Mouse (Mus musculus): ENCODE measurements at regions not wholly inside any gene's neighbourhood (a gene's known extent, or its start where the extent isn't known, plus 50 kb on each side); places are given as distances from the start of the nearest gene placed in this dataset.
A peak's percentile ranks its signal among the peaks of the same experiment; 100 is the strongest.

DNA sequence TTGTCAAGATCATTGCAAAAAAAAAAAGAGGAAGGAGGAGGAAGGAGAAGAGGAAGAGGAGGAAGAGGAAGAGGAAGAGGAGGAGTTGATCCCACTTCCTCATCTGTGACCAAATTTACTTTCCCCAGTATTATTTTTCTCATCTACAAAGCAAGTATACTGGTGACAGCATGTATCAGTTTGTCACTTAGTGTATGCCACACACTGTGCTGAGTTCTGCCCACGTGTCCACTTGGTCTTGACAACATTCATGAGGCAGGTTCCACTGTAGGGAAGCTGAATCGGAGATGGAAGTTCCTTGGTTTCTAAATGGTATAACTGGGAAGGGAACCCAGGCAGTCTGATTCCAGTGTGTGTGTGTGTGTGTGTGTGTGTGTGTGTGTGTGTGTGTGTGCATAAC lies 122.3 kb upstream of the Hs3st2 start:
- no peak overlapping the region for H3K9ac ChIP-seq (ENCODE audit: low read depth, low read length)
- WGBS: 73% methylated on average over 2 of the region's 2 CpGs
- no peaks in the 10 kb centered on the region for H3K79me2 ChIP-seq (ENCODE audit: control insufficient read depth, insufficient read depth, low read length)
- no peak overlapping the region for H3K27ac ChIP-seq (replicated peaks; ENCODE audit: insufficient read depth, low read depth, low read length)
- H3K36me3 ChIP-seq (ENCODE audit: control insufficient read depth, insufficient read depth, low read length): no peaks in the 10 kb centered on the region
- H3K27me3 ChIP-seq (ENCODE audit: control insufficient read depth, insufficient read depth, low read length): no peaks in the 10 kb centered on the region
- DNase-seq (ENCODE audit: extremely low read depth, low read depth, low spot score): peak; percentile 39
- no peak for TF ChIP-seq POLR2A (IDR thresholded peaks at IDR 0.05; ENCODE audit: extremely low read depth, insufficient read depth, low read length)
- no peak for TF ChIP-seq CTCF (IDR thresholded peaks at IDR 0.05; ENCODE audit: low read depth, low read length)
- no peaks in the 10 kb centered on the region for H3K4me1 ChIP-seq (ENCODE audit: control insufficient read depth, insufficient read depth, low read length)
- H3K4me3 ChIP-seq (ENCODE audit: insufficient read depth, low read depth, low read length): no peak overlapping the region

DNA sequence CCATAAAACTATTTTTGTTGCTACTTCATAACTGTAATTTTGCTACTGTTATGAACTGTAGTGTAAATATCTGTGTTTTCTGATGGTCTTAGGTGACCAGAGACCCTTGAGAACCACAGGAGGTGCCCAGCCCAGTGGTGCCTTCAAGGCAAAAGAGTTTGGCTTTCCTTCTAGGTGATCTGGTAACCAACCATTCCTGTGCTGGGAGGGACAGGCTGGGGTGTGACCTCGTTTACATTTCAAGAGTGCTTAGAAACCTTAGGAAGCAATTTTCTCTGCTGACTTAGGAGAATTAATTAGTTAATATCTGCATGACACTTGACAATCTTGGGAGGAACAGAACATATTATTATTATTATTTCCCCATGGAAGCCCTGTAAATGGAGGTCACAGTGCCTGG lies 111.1 kb upstream of the Hs3st2 start:
- TF ChIP-seq POLR2A (IDR thresholded peaks at IDR 0.05; ENCODE audit: extremely low read depth, insufficient read depth, low read length) (no peak), CTCF (IDR thresholded peaks at IDR 0.05; ENCODE audit: low read depth, low read length) (no peak)
- H3K36me3 ChIP-seq (ENCODE audit: control insufficient read depth, insufficient read depth, low read length): no peaks in the 10 kb centered on the region
- H3K79me2 ChIP-seq (ENCODE audit: control insufficient read depth, insufficient read depth, low read length): no peaks in the 10 kb centered on the region
- 36% methylated on average over 1 of the region's 1 CpGs for WGBS
- no peak overlapping the region for H3K4me3 ChIP-seq (ENCODE audit: insufficient read depth, low read depth, low read length)
- H3K9ac ChIP-seq (ENCODE audit: low read depth, low read length): no peak overlapping the region
- H3K4me1 ChIP-seq (ENCODE audit: control insufficient read depth, insufficient read depth, low read length): no peaks in the 10 kb centered on the region
- no peak for DNase-seq (ENCODE audit: extremely low read depth, low read depth, low spot score)
- no peaks in the 10 kb centered on the region for H3K27me3 ChIP-seq (ENCODE audit: control insufficient read depth, insufficient read depth, low read length)
- no peak overlapping the region for H3K27ac ChIP-seq (replicated peaks; ENCODE audit: insufficient read depth, low read depth, low read length)

DNA sequence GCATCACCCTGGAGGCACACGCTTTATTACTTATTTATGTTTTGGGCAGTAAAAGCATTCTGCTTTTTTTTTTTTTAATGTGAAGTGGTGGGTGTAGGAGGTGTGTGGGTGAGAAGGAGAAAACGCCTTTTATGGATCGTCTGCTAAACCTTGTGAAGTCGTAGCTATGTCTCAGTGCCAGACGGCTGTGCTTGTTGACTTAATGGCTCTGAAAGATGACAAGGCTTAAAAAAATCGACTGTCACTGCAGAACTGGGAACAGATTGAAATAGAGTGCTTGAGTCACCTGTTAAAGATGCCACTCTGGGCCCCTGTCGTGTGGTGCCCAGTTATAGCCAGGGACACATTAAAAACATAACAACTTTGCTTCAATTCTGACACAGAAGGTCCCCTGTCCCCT lies 109.5 kb upstream of the Hs3st2 start:
- H3K79me2 ChIP-seq (ENCODE audit: control insufficient read depth, insufficient read depth, low read length): no peaks in the 10 kb centered on the region
- TF ChIP-seq CTCF (IDR thresholded peaks at IDR 0.05; ENCODE audit: low read depth, low read length) (no peak), POLR2A (IDR thresholded peaks at IDR 0.05; ENCODE audit: extremely low read depth, insufficient read depth, low read length) (no peak)
- no peaks in the 10 kb centered on the region for H3K4me1 ChIP-seq (ENCODE audit: control insufficient read depth, insufficient read depth, low read length)
- no peaks in the 10 kb centered on the region for H3K27me3 ChIP-seq (ENCODE audit: control insufficient read depth, insufficient read depth, low read length)
- 47% methylated on average over 7 of the region's 7 CpGs for WGBS
- H3K4me3 ChIP-seq (ENCODE audit: insufficient read depth, low read depth, low read length): no peak overlapping the region
- no peak overlapping the region for H3K27ac ChIP-seq (replicated peaks; ENCODE audit: insufficient read depth, low read depth, low read length)
- no peak for DNase-seq (ENCODE audit: extremely low read depth, low read depth, low spot score)
- no peaks in the 10 kb centered on the region for H3K36me3 ChIP-seq (ENCODE audit: control insufficient read depth, insufficient read depth, low read length)
- no peak overlapping the region for H3K9ac ChIP-seq (ENCODE audit: low read depth, low read length)

DNA sequence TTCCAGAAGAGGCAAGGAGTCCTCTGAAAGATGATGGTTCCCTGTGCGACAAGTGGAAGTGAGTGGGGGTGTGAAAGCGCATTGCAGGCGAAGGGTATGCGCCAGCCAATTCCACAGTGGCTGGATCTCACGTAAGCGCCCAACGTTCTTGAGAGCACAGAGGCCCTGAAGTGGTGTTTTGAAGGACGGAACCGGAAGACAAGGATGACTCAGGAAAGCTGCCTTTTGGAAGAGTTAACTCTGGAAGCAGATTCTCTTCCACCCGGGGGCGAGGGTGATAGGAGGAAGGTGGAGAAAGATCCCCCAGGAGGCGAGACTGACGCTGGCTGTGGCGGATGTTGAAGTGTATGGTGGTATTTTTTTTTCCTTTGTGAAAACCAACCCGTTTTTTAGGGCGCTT lies 101.9 kb upstream of the Hs3st2 start:
- TF ChIP-seq POLR2A (IDR thresholded peaks at IDR 0.05; ENCODE audit: extremely low read depth, insufficient read depth, low read length): no peak
- no peak for TF ChIP-seq CTCF (IDR thresholded peaks at IDR 0.05; ENCODE audit: low read depth, low read length)
- H3K9ac ChIP-seq (ENCODE audit: low read depth, low read length): no peak overlapping the region
- WGBS: 78% methylated on average over 16 of the region's 16 CpGs
- no peak for DNase-seq (ENCODE audit: extremely low read depth, low read depth, low spot score)
- H3K79me2 ChIP-seq (ENCODE audit: control insufficient read depth, insufficient read depth, low read length): no peaks in the 10 kb centered on the region
- H3K27ac ChIP-seq (replicated peaks; ENCODE audit: insufficient read depth, low read depth, low read length): no peak overlapping the region
- no peaks in the 10 kb centered on the region for H3K27me3 ChIP-seq (ENCODE audit: control insufficient read depth, insufficient read depth, low read length)
- no peaks in the 10 kb centered on the region for H3K4me1 ChIP-seq (ENCODE audit: control insufficient read depth, insufficient read depth, low read length)
- H3K36me3 ChIP-seq (ENCODE audit: control insufficient read depth, insufficient read depth, low read length): no peaks in the 10 kb centered on the region
- H3K4me3 ChIP-seq (ENCODE audit: insufficient read depth, low read depth, low read length): no peak overlapping the region

DNA sequence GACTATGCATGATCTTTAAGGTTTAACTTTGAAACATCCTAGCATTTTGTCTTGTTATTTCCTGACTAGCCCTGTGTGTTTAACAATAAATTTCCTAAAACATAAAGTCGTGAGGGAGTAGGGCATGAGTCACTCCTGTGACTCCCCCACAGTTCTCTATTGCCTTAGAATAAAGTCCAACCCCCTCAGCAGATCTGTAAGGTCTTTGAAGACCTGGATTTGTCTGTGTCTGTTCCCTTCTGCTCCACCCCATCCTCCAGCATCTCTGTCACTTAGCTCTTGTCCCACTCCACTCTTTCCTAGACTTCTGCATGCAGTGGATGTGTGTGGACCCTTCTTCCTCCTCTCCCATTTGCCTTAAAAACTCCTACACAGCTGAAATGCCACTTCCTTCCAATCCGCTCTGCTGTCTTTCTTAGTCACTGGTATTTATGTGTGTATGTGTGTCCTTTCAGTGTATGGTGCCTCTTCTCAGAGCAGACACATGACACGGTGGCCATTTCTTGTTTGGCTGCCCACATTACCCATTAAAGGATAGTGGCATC lies 95.4 kb upstream of the Hs3st2 start:
- TF ChIP-seq CTCF (IDR thresholded peaks at IDR 0.05; ENCODE audit: low read depth, low read length): no peak
- no peak for TF ChIP-seq POLR2A (IDR thresholded peaks at IDR 0.05; ENCODE audit: extremely low read depth, insufficient read depth, low read length)
- Histone ChIP-seq H3K4me1 (ENCODE audit: control insufficient read depth, insufficient read depth, low read length) (no peaks in the 10 kb centered on the region), H3K36me3 (ENCODE audit: control insufficient read depth, insufficient read depth, low read length) (no peaks in the 10 kb centered on the region), H3K79me2 (ENCODE audit: control insufficient read depth, insufficient read depth, low read length) (no peaks in the 10 kb centered on the region), H3K9ac (ENCODE audit: low read depth, low read length) (no peak overlapping the region), H3K4me3 (ENCODE audit: insufficient read depth, low read depth, low read length) (no peak overlapping the region), H3K27ac (replicated peaks; ENCODE audit: insufficient read depth, low read depth, low read length) (no peak overlapping the region), H3K27me3 (ENCODE audit: control insufficient read depth, insufficient read depth, low read length) (0 out of 2 replicates have a peak, but pooled peaks cover 2% of the 10 kb centered on the region)
- no peak for DNase-seq (ENCODE audit: extremely low read depth, low read depth, low spot score)
- WGBS: 74% methylated on average over 3 of the region's 3 CpGs

DNA sequence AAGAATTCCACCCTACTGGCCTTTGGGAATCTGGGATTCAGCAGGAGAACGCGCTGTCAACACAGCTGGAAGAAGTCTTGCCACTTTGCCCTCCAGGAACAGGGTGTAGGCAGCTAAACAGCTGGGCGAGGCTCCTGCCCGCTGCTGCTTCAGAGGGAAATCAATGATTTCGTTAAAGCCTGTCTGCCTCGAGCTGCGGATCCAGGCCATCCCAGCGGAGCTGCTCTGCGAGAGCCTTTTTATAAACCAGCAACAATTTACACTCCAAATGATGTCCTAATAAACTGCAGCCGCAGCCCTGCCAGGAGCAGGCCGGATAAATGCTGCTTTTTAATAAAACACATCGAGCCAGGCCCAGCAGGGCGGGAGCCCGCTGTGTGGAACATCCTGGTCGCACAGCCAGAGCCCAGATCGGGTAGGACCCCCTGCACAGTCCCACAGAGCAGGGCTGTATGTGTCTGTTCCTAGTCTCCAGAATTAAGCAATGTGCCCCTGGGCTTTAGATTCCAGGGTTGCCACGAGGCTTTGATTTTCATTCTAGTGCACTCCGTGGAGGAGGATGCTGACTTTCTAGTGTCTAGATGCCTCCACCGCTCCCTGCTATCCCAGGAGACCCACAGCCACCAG lies 78.6 kb upstream of the Hs3st2 start:
- Histone ChIP-seq H3K79me2 (ENCODE audit: control insufficient read depth, insufficient read depth, low read length) (no peaks in the 10 kb centered on the region), H3K36me3 (ENCODE audit: control insufficient read depth, insufficient read depth, low read length) (no peaks in the 10 kb centered on the region), H3K27ac (replicated peaks; ENCODE audit: insufficient read depth, low read depth, low read length) (no peak overlapping the region), H3K27me3 (ENCODE audit: control insufficient read depth, insufficient read depth, low read length) (no peaks in the 10 kb centered on the region), H3K4me3 (ENCODE audit: insufficient read depth, low read depth, low read length) (no peak overlapping the region), H3K4me1 (ENCODE audit: control insufficient read depth, insufficient read depth, low read length) (no peaks in the 10 kb centered on the region), H3K9ac (ENCODE audit: low read depth, low read length) (no peak overlapping the region)
- 24% methylated on average over 19 of the region's 19 CpGs for WGBS
- TF ChIP-seq POLR2A (IDR thresholded peaks at IDR 0.05; ENCODE audit: extremely low read depth, insufficient read depth, low read length): no peak
- no peak for TF ChIP-seq CTCF (IDR thresholded peaks at IDR 0.05; ENCODE audit: low read depth, low read length)
- no peak for DNase-seq (ENCODE audit: extremely low read depth, low read depth, low spot score)

Measured in liver, adult 2 months (tissue).